Mouse (Mus musculus) MEL (cell line): ENCODE measurements around the gene 4931428F04Rik.
A peak's percentile ranks its signal among the peaks of the same experiment; 100 is the strongest.

Experiments used
- CTCF ChIP-seq, 3 experiments: IDR thresholded peaks in 2 of 3; conservative IDR thresholded peaks in 1 of 3; 2 replicates each; pipeline ENCODE4 v1.5.1; 2011 to 2012; ENCODE audit warnings: low read length in 3 of 3, low read depth in 2 of 3, mild to moderate bottlenecking in 2 of 3, improper control_type of control experiment in 1 of 3, inconsistent platforms in 1 of 3, mixed read lengths in 1 of 3, moderate library complexity in 1 of 3; ENCODE audit not compliant: control insufficient read depth in 1 of 3, insufficient read depth in 1 of 3, poor library complexity in 1 of 3, severe bottlenecking in 1 of 3
- MYB ChIP-seq: IDR thresholded peaks from 2 replicates; pipeline ENCODE4 v1.6.1; 2011; ENCODE audit warnings: mild to moderate bottlenecking, low read depth, low read length, improper control_type of control experiment
- MYC ChIP-seq: IDR thresholded peaks from 2 replicates; pipeline ENCODE4 v1.6.1; 2011; ENCODE audit warnings: low read depth, mild to moderate bottlenecking, low read length, improper control_type of control experiment, moderate library complexity
- POLR2A ChIP-seq, 2 experiments: IDR thresholded peaks; 2 replicates each; pipeline ENCODE4 v1.6.1; 2011 to 2012; ENCODE audit warnings: low read length in 2 of 2, mild to moderate bottlenecking in 2 of 2, control low read depth in 1 of 2, improper control_type of control experiment in 1 of 2, low read depth in 1 of 2, moderate library complexity in 1 of 2; ENCODE audit not compliant: control insufficient read depth in 1 of 2, insufficient read depth in 1 of 2, poor library complexity in 1 of 2

GRCm38 (mm10) chr8:105265128-105265527, 24.5 kb downstream of the 4931428F04Rik start:
- TF ChIP-seq MYB (peak; percentile 39; the same call in 1 of the 2 replicates), CTCF (IDR thresholded peaks at IDR 0.05 in 2 of 3, conservative IDR thresholded peaks at IDR 0.05 in 1 of 3; ENCODE audit: control insufficient read depth in 1 of 3, insufficient read depth in 1 of 3, low read depth in 2 of 3, low read length in 3 of 3, poor library complexity in 1 of 3, severe bottlenecking in 1 of 3) (no peak), POLR2A (IDR thresholded peaks at IDR 0.05; ENCODE audit: control insufficient read depth in 1 of 2, insufficient read depth in 1 of 2, low read depth in 1 of 2, low read length in 2 of 2, poor library complexity in 1 of 2) (peak in 1 of 2 experiments; percentile 39; a peak in 1 of 4 replicates), MYC (peak; percentile 53; the same call in 1 of the 2 replicates)
